Mouse (Mus musculus): Measurements from ENCODE around the gene Ahcy. TPM values are rescaled to one million over a fixed set of nuclear protein-coding genes. Genes with fewer than 3 reads are reported as not detected.
"Not testable (repeated sequence)": the region's sequence is repeated elsewhere in the genome, so short reads cannot be mapped to it uniquely, and the experiment has no call there.

Ahcy gene
- polyA plus RNA-seq, 1 experiment from 2014 or later = 224 TPM

DNA sequence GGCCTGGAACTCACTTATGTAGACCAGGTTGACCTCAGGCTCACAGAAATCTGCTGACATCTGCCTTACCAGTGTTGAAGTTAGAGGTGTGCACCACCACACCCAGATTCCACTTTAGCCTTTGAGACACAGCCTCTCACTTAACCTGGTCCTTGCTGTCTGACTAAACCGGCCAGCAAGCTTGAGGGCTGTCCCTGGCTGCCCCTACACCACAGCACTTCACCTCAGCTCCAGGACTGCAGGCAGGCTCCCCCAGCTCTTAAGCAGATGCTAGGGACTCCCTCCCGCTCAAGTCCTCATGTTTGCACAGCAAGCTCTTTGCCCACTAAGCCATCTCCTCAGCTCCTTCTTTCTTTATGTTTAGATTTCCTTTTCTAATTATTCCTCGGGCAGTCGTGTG lies 34.3 kb downstream of the Ahcy start:
- DNase-seq (no peak), ATAC-seq (no peak)
- Histone ChIP-seq H3K27me3 (ENCODE audit: insufficient read depth, low read length) (no peaks in the 10 kb centered on the region), H3K9me3 (ENCODE audit: low read length) (no peaks in the 10 kb centered on the region), H3K36me3 (replicated peaks; ENCODE audit: insufficient read depth, low read length) (no peaks in the 10 kb centered on the region), H3K4me3 (ENCODE audit: low read depth, low read length) (no peak overlapping the region), H3K9ac (replicated peaks) (no peak overlapping the region), H3K4me2 (ENCODE audit: low read depth, low read length) (no peak overlapping the region), H3K27ac (ENCODE audit: low read depth) (no peak overlapping the region), H3K4me1 (ENCODE audit: insufficient read depth) (no peaks in the 10 kb centered on the region)
- TF ChIP-seq EP300 (IDR thresholded peaks at IDR 0.05; ENCODE audit: low read depth) (no peak), CTCF (IDR thresholded peaks at IDR 0.05; ENCODE audit: low read depth) (no peak)
- WGBS (ENCODE audit: insufficient replicate concordance) = 74% methylated on average over 4 of the region's 4 CpGs

DNA sequence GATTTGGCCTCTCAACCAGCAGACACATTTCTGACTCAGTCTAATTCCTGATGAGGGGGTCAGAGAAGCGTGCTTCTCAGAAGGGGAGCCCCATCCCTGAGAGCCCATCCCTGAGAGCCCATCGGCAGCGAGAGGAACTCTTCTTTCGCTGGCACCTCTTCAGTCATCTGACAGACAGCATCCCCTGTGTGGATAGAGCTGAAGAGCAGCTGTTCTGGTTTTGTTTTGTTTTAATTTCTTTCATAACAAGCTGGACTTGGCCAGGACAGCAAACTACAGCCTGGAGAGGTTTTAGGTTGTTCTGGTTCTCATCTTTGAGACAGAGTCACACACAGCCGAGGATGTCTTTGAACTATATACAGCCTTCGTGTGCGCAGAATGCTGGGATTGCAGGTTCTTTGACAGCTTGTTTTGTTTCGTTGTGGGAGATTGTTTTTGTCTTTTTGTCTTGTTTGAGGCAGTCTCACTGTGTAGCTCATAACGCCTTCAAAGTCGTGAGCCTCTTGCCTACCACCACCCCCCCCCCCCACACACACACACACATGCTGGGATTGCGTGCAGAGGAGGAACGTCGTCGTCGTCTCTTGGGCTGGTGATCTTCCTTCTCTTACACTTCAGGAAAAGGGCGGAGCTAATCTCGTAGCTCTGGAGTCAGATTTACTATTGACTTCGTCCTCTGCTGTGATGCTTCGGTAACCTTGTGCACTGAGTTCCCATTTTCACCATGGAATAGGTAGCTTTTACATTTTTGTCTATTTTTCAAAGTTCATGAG lies 41.2 kb downstream of the Ahcy start:
- Histone ChIP-seq H3K4me1 (ENCODE audit: insufficient read depth) (no peaks in the 10 kb centered on the region; the same call in 1 of the 2 replicates), H3K27ac (ENCODE audit: low read depth) (no peak overlapping the region), H3K9ac (replicated peaks) (no peak overlapping the region), H3K4me2 (ENCODE audit: low read depth, low read length) (no peak overlapping the region), H3K27me3 (ENCODE audit: insufficient read depth, low read length) (no peaks in the 10 kb centered on the region), H3K9me3 (ENCODE audit: low read length) (no peaks in the 10 kb centered on the region), H3K4me3 (ENCODE audit: low read depth, low read length) (no peak overlapping the region), H3K36me3 (replicated peaks; ENCODE audit: insufficient read depth, low read length) (no peaks in the 10 kb centered on the region)
- ATAC-seq (no peak), DNase-seq (no peak)
- TF ChIP-seq CTCF (IDR thresholded peaks at IDR 0.05; ENCODE audit: low read depth) = no peak
- no peak for TF ChIP-seq EP300 (IDR thresholded peaks at IDR 0.05; ENCODE audit: low read depth)
- 39% methylated on average over 19 of the region's 19 CpGs for WGBS (ENCODE audit: insufficient replicate concordance)

GRCm38 (mm10) chr2:155030831-155031230 lies 43.5 kb downstream of the Ahcy start:
- 72% methylated on average over 7 of the region's 7 CpGs for WGBS (ENCODE audit: insufficient replicate concordance)
- DNase-seq (no peak), ATAC-seq (no peak)

DNA sequence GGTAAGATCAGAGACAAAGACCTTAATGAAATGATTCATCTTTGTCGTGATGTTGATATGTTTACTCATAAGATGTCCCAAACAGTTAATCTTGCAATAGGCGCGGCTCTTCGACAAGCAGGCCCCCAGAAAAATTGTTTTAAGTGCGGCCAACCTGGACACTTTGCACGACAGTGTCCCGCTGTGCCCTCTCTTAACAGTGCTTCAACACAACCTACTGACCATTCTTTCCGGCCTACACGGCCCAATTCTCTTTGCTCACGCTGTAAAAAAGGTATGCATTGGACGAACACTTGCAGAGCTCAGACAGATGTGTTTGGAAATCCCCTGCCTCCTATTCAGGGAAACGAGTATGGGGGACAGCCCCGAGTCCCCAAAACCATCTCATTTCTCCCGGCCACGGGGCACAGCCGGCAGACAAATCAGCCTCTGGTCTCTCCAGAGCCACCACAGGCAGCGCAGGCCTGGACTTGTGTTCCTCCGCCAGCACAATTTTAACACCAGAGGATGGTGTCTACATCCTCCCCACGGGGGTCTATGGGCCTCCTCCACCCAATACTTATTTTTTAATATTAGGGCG lies 54.0 kb downstream of the Ahcy start:
- not testable (repeated sequence) for H3K9ac ChIP-seq (replicated peaks); H3K27ac ChIP-seq (ENCODE audit: low read depth); H3K9me3 ChIP-seq (ENCODE audit: low read length); H3K27me3 ChIP-seq (ENCODE audit: insufficient read depth, low read length); H3K4me2 ChIP-seq (ENCODE audit: low read depth, low read length); ATAC-seq; H3K36me3 ChIP-seq (replicated peaks; ENCODE audit: insufficient read depth, low read length); H3K4me3 ChIP-seq (ENCODE audit: low read depth, low read length); DNase-seq
- peaks cover 10% of the 10 kb centered on the region; the same call in 1 of the 2 replicates for H3K4me1 ChIP-seq (ENCODE audit: insufficient read depth)
- whole genome bisulfite sequencing (ENCODE audit: insufficient replicate concordance) = 57% methylated on average over 20 of the region's 20 CpGs

More at GRCm38 (mm10) chr2:155030831-155031230, 43.5 kb downstream of the Ahcy start:
- Histone ChIP-seq H3K4me2 (ENCODE audit: low read depth, low read length) (no peak overlapping the region), H3K4me3 (ENCODE audit: low read depth, low read length) (no peak overlapping the region), H3K4me1 (ENCODE audit: insufficient read depth) (no peaks in the 10 kb centered on the region; the same call in 1 of the 2 replicates), H3K36me3 (replicated peaks; ENCODE audit: insufficient read depth, low read length) (no peaks in the 10 kb centered on the region), H3K27me3 (ENCODE audit: insufficient read depth, low read length) (no peaks in the 10 kb centered on the region), H3K27ac (ENCODE audit: low read depth) (no peak overlapping the region), H3K9me3 (ENCODE audit: low read length) (no peaks in the 10 kb centered on the region), H3K9ac (replicated peaks) (no peak overlapping the region)
- TF ChIP-seq EP300 (IDR thresholded peaks at IDR 0.05; ENCODE audit: low read depth) (no peak), CTCF (IDR thresholded peaks at IDR 0.05; ENCODE audit: low read depth) (no peak)

DNA sequence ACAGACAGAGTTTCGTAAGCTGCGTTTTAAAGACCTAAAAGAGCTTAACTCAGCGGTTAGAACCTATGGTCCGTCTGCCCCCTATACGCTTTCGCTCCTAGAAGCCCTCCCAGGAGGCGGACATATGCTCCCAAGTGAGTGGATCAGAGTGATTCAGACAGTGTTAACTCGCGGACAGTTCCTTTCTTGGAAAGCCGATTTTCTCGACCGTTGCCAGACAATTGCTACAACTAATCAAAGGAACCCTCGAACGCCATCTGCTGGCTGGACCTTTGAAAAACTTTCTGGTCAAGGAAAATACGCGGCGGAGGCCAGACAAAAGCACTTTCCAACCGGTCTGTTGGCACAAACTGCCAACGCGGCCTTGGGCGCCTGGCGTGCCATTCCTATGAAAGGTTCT lies 54.6 kb downstream of the Ahcy start:
- peak; percentile 89 for DNase-seq
- H3K27me3 ChIP-seq (ENCODE audit: insufficient read depth, low read length) = no peaks in the 10 kb centered on the region
- peak; percentile 74 for ATAC-seq
- TF ChIP-seq CTCF (IDR thresholded peaks at IDR 0.05; ENCODE audit: low read depth) (peak; percentile 81), EP300 (IDR thresholded peaks at IDR 0.05; ENCODE audit: low read depth) (0 out of 2 replicates have a peak, but pooled peaks have one; percentile 19)
- H3K4me1 ChIP-seq (ENCODE audit: insufficient read depth) = peaks cover 10% of the 10 kb centered on the region; the same call in 1 of the 2 replicates
- peak overlapping the region; percentile 91 for H3K27ac ChIP-seq (ENCODE audit: low read depth)
- no peaks in the 10 kb centered on the region for H3K9me3 ChIP-seq (ENCODE audit: low read length)
- peak overlapping the region; percentile 55 for H3K4me3 ChIP-seq (ENCODE audit: low read depth, low read length)
- peak overlapping the region; percentile 61 for H3K9ac ChIP-seq (replicated peaks)
- WGBS (ENCODE audit: insufficient replicate concordance) = 2% methylated on average over 22 of the region's 22 CpGs
- H3K36me3 ChIP-seq (replicated peaks; ENCODE audit: insufficient read depth, low read length) = no peaks in the 10 kb centered on the region
- peak overlapping the region; percentile 96 for H3K4me2 ChIP-seq (ENCODE audit: low read depth, low read length)

GRCm38 (mm10) chr2:155018762-155019641 lies 55.3 kb downstream of the Ahcy start:
- Histone ChIP-seq H3K4me2 (ENCODE audit: low read depth, low read length) (peak overlapping the region; percentile 96), H3K27me3 (ENCODE audit: insufficient read depth, low read length) (no peaks in the 10 kb centered on the region), H3K36me3 (replicated peaks; ENCODE audit: insufficient read depth, low read length) (no peaks in the 10 kb centered on the region), H3K4me3 (ENCODE audit: low read depth, low read length) (peak overlapping the region; percentile 55), H3K9ac (replicated peaks) (peak overlapping the region; percentile 61), H3K27ac (ENCODE audit: low read depth) (peak overlapping the region; percentile 91), H3K4me1 (ENCODE audit: insufficient read depth) (peaks cover 10% of the 10 kb centered on the region; the same call in 1 of the 2 replicates), H3K9me3 (ENCODE audit: low read length) (no peaks in the 10 kb centered on the region)
- TF ChIP-seq EP300 (IDR thresholded peaks at IDR 0.05; ENCODE audit: low read depth) (no peak), CTCF (IDR thresholded peaks at IDR 0.05; ENCODE audit: low read depth) (peak; percentile 5; the same call in 1 of the 2 replicates)
- ATAC-seq (peak; percentile 87), DNase-seq (peak; percentile 66)
- WGBS (ENCODE audit: insufficient replicate concordance) = under 1% methylated on average over 38 of the region's 38 CpGs

DNA sequence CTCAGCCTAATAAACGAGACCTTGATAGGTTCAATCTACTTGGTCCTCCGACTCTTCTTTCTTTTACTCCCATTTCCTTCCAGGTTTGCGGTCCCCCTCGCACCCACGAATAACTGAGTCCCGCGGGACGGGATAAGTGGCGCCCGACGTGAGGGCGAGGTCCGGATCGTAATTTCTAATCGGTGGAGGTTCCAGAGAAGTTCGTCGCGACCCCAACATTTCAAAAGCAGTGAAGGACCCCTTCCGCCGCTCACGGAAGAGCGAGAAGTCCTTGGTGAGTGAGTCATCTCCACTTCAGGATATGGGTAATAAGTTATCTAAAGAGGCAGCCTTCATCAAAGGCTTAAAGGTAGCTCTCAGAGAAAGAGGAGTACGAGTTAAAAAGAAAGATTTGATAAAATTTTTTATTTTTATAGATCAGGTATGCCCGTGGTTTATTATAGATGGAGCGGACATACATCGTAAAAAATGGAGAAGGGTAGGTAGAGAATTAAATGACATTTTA lies 56.0 kb downstream of the Ahcy start, which contains the start of gene Gm14226:
Gene Gm14226, plus strand, starts transcription at position 16 of the 505 bp plus-strand sequence.
- Histone ChIP-seq H3K4me1 (ENCODE audit: insufficient read depth) (peaks cover 10% of the 10 kb centered on the region; the same call in 1 of the 2 replicates), H3K27ac (ENCODE audit: low read depth) (peak within 1 kb of the TSS; percentile 91), H3K9ac (replicated peaks) (peak within 1 kb of the TSS; percentile 61), H3K4me2 (ENCODE audit: low read depth, low read length) (peak within 1 kb of the TSS; percentile 96), H3K4me3 (ENCODE audit: low read depth, low read length) (peak within 1 kb of the TSS; percentile 55)
- not testable (repeated sequence) for ATAC-seq; H3K9me3 ChIP-seq (ENCODE audit: low read length); H3K27me3 ChIP-seq (ENCODE audit: insufficient read depth, low read length); DNase-seq; H3K36me3 ChIP-seq (replicated peaks; ENCODE audit: insufficient read depth, low read length)
- 3% methylated on average over 24 of the region's 26 CpGs for WGBS (ENCODE audit: insufficient replicate concordance)

DNA sequence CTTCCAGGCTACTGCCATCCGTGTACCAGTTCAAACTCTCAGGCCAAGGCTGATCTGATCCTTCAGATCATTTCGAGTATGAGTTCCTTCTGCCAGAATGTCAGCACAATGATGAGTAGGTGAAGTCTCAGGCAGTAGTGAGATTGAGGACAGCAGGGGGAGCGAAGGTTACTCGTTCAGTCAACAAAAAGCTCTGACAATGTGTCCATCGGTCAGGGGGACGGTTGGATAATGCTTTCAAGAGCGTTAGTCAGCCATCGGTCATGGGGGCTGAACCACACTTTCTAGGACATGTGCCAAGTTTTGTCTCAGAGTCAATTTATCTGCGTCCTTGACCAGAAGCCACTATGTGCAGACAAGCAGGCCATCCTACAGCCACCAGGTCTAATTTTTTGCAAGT lies 57.5 kb downstream of the Ahcy start:
- not testable (repeated sequence) for H3K4me2 ChIP-seq (ENCODE audit: low read depth, low read length); H3K36me3 ChIP-seq (replicated peaks; ENCODE audit: insufficient read depth, low read length); H3K4me3 ChIP-seq (ENCODE audit: low read depth, low read length); H3K9me3 ChIP-seq (ENCODE audit: low read length); ATAC-seq; DNase-seq; H3K9ac ChIP-seq (replicated peaks); H3K27me3 ChIP-seq (ENCODE audit: insufficient read depth, low read length); H3K27ac ChIP-seq (ENCODE audit: low read depth)
- 26% methylated on average over 7 of the region's 9 CpGs for WGBS (ENCODE audit: insufficient replicate concordance)
- H3K4me1 ChIP-seq (ENCODE audit: insufficient read depth) = peaks cover 10% of the 10 kb centered on the region; the same call in 1 of the 2 replicates
